Mouse (Mus musculus) neural tube, embryonic 11.5 days (tissue): ENCODE data around the gene Dbi. TPM values are rescaled to one million over a fixed set of nuclear protein-coding genes. Genes with fewer than 3 reads are reported as not detected.

Experiments used
- ATAC-seq: fragments of 200-750 bp; cut with Nextera tagmentation; 2 replicates; pipeline ENCODE4 v1.8.0; 2017; ENCODE audit warnings: moderate number of reproducible peaks, mild to moderate bottlenecking, moderate TSS enrichment, moderate library complexity; ENCODE audit not compliant: insufficient read depth, low FRiP score, low TSS enrichment
- DNase-seq: peaks from one replicate; pipeline ENCODE4 v3.0.0-alpha.2; 2015; ENCODE audit warnings: low spot score
- H3K27ac ChIP-seq: fragments of 300-500 bp; sonication (generic); 2 replicates; pipeline ENCODE4 v1.5.1; 2014; ENCODE audit warnings: low read depth, mild to moderate bottlenecking, low read length
- H3K27me3 ChIP-seq: fragments of 300-500 bp; sonication (generic); 2 replicates; pipeline ENCODE4 v1.6.1; 2014; ENCODE audit warnings: mild to moderate bottlenecking, low read length, mixed read lengths; ENCODE audit not compliant: control insufficient read depth, insufficient read depth
- H3K36me3 ChIP-seq: fragments of 300-500 bp; sonication (generic); 2 replicates; pipeline ENCODE4 v1.6.1; 2014; ENCODE audit warnings: mild to moderate bottlenecking, low read length, moderate library complexity, mixed read lengths; ENCODE audit not compliant: control insufficient read depth, insufficient read depth
- H3K4me1 ChIP-seq: fragments of 300-500 bp; sonication (generic); 2 replicates; pipeline ENCODE4 v1.6.1; 2014; ENCODE audit warnings: low read length, mixed read lengths; ENCODE audit not compliant: control insufficient read depth, insufficient read depth
- H3K4me2 ChIP-seq: fragments of 300-500 bp; sonication (generic); 2 replicates; pipeline ENCODE4 v1.6.1; 2014; ENCODE audit warnings: low read depth, mild to moderate bottlenecking, moderate library complexity
- H3K4me3 ChIP-seq: fragments of 300-500 bp; sonication (generic); 2 replicates; pipeline ENCODE4 v1.5.1; 2014; ENCODE audit warnings: low read depth, low read length
- H3K9ac ChIP-seq: fragments of 300-500 bp; sonication (generic); 2 replicates; pipeline ENCODE4 v1.6.1; 2014; ENCODE audit warnings: mild to moderate bottlenecking, low read length
- H3K9me3 ChIP-seq: fragments of 300-500 bp; sonication (generic); 2 replicates; pipeline ENCODE4 v1.6.1; 2016; ENCODE audit warnings: low read length; ENCODE audit not compliant: control insufficient read depth
- WGBS: fragments of 180-500 bp; shearing (Covaris S2); extraction: QIAGEN DNeasy Blood & Tissue Kit; methylation state at CpG from one replicate; pipeline ENCODE4 v1.1.7; 2014; 5-methylcytosine and 5-hydroxymethylcytosine counted together
- polyA plus RNA-seq: library from polyadenylated mRNA; unstranded; fragments of >200 nt; fragmentation: Nextera tagmentation; extraction: Ambion mirVana; gene quantifications from 2 replicates; pipeline ENCODE4 v1.2.1, GENCODE M21; 2014

Dbi gene
- polyA plus RNA-seq, 1 experiment from 2014 or later, result 1,076 TPM

DNA sequence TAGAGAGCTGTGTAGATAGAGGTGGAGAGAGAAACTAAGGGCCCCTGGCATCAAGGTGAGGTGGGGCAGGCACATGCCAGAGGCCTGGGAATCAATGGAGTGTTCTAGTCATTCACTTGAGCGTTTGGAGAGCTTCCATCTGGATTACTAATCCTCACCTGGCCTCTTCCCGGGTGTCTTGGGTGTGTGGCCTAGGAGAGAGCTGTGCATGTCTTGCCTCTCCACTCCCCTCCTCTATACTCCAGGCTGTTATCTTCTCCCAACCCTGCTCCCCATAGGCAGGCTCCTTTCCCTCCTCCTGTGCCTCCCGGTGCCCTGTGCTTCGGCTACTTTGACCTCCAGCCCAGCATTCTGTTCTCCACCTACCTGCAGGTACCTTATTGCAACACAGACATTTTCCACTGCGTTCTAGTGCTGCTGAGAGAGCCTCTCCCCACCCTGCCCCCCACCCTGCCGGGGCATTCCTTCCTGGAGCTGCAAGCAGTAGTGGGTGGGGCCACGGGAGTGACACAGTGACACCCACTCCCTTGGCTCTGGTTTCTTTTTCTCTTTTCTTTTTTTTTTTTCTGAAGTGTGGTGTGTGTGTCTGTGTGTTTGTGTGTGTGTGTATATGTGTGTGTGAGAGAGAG lies 37.8 kb downstream of the Dbi start:
- Histone ChIP-seq H3K27me3 (no peaks in the 10 kb centered on the region), H3K4me3 (no peak overlapping the region), H3K36me3 (no peaks in the 10 kb centered on the region), H3K4me2 (no peak overlapping the region), H3K9me3 (no peaks in the 10 kb centered on the region), H3K4me1 (no peaks in the 10 kb centered on the region), H3K27ac (no peak overlapping the region), H3K9ac (no peak overlapping the region)
- 41% methylated on average over 7 of the region's 7 CpGs for WGBS
- no peak for ATAC-seq
- DNase-seq, result no peak

DNA sequence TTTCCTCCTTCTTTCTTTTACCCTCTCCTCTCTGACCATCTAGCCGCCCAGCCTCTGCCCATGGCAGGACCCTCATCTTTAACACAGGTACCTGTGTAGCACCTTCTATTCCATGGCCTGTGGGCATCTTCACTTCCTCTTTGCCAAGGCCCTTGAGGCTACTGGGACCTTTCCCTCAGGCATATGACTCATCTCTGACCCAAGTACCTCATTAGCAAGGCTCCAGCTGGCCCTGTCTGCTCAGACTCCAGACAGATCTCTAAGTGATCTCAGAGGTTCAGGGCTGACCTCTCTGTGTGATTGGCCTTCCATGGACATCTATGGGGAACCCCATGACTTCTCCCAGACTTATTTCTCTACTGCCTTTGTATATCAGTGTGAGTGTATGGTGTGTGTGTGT lies 40.2 kb downstream of the Dbi start:
- Histone ChIP-seq H3K36me3 (no peaks in the 10 kb centered on the region), H3K27ac (no peak overlapping the region), H3K9me3 (no peaks in the 10 kb centered on the region), H3K4me1 (no peaks in the 10 kb centered on the region), H3K9ac (no peak overlapping the region), H3K4me2 (no peak overlapping the region), H3K27me3 (no peaks in the 10 kb centered on the region), H3K4me3 (no peak overlapping the region)
- 82% methylated on average over 1 of the region's 1 CpGs for WGBS
- DNase-seq (no peak), ATAC-seq (no peak)

DNA sequence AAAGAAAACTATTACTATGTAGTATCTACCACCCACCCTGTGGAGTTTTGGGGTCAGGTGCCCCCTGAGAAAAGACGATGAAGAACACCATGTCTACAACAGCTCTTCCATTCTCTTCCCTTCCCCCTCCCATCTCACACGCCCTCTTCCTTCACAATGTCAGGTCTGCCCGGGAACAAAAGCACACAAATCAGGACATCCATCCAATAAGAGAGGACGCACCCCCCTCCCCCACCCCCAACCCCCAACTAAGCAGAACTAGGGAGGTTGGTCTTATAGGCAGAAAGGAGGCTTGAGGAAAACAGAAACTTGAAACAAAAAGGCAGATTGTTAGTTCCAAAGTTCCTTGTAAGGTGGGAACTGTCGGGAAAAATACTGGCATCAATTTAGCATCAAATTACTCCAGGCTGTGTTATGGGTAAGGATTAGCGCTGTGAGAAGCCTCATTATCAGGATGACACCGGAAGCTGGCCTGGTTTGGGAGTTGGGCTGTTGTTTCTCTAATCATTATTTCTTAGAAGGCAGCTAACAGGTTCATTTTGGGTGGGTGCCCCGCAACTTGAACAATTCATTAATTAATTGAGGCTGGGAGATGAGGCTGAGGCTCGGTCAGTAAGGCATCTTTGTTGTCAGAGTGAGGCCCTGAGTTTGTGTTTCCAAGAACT lies 43.0 kb downstream of the Dbi start:
- Histone ChIP-seq H3K9me3 (no peaks in the 10 kb centered on the region), H3K4me1 (peaks cover 13% of the 10 kb centered on the region), H3K9ac (no peak overlapping the region), H3K4me3 (no peak overlapping the region), H3K4me2 (no peak overlapping the region), H3K27me3 (0 out of 2 replicates have a peak, but pooled peaks cover 1% of the 10 kb centered on the region), H3K36me3 (no peaks in the 10 kb centered on the region), H3K27ac (no peak overlapping the region)
- no peak for DNase-seq
- no peak for ATAC-seq
- WGBS, result 20% methylated on average over 9 of the region's 9 CpGs

- Histone ChIP-seq H3K9ac (no peak overlapping the region), H3K27ac (no peak overlapping the region), H3K4me3 (no peak overlapping the region), H3K27me3 (0 out of 2 replicates have a peak, but pooled peaks cover 2% of the 10 kb centered on the region), H3K9me3 (no peaks in the 10 kb centered on the region), H3K36me3 (no peaks in the 10 kb centered on the region), H3K4me1 (peaks cover 14% of the 10 kb centered on the region), H3K4me2 (no peak overlapping the region)
- WGBS, result 87% methylated on average over 5 of the region's 5 CpGs
- DNase-seq, result no peak
- ATAC-seq, result no peak
Measured at GRCm38 (mm10) chr1:120075507-120075906, 45.4 kb downstream of the Dbi start.

- Histone ChIP-seq H3K4me1 (peaks cover 14% of the 10 kb centered on the region), H3K27me3 (0 out of 2 replicates have a peak, but pooled peaks cover 2% of the 10 kb centered on the region), H3K4me3 (no peak overlapping the region), H3K36me3 (no peaks in the 10 kb centered on the region), H3K27ac (no peak overlapping the region), H3K9me3 (no peaks in the 10 kb centered on the region), H3K9ac (no peak overlapping the region), H3K4me2 (no peak overlapping the region)
- ATAC-seq, result no peak
- DNase-seq, result no peak
- WGBS, result 88% methylated on average over 4 of the region's 4 CpGs
Measured at GRCm38 (mm10) chr1:120074931-120075330, 45.9 kb downstream of the Dbi start.

- no peak overlapping the region for H3K9ac ChIP-seq
Measured at GRCm38 (mm10) chr1:120074307-120074702, 46.6 kb downstream of the Dbi start.

DNA sequence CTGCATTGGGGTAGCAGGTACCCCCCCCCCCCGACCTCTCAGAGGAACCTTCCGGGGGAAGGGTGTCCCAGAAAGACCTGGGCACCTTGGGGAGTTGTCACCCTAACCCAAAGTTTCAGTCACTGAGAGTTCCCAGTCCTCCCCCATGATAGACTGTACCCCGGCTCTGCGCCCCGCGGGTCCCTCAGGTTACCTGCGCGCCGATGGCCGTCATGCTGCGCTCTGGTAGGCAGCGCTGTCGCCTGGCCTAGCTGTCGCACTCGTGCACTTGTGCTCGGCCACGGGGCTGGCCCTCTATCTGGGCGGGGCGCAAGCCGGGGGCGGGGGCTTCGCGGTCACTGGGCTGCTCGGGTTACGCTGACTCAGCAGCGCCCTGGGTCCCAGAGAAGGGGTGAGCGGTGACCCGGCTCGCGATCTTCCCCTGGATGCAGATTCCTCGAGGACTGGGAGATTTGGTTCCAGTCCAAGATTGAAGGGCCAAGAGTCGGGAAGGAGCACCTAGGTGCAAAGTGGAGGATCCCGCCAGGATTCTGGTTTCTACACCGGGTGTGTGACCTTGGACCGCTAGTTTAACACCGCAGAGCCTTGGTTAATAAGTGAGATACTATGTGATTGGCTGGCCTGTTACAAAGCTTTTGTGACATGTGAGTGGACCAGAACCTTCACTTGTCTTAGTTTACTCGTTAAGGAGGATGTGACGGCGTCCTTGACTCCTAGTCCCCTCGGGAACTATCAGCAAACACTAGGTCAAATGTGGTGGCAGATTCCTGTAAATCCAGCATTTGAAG lies 47.2 kb downstream of the Dbi start, which contains the start of gene Tmem37:
Tmem37 (minus strand) TSS at position 556 of the 788 bp plus-strand sequence.
- H3K27me3 ChIP-seq, result 0 out of 2 replicates have a peak, but pooled peaks cover 2% of the 10 kb centered on the region
- H3K4me3 ChIP-seq, result peak within 1 kb of the TSS; percentile 37
- no peaks in the 10 kb centered on the region for H3K9me3 ChIP-seq
- H3K27ac ChIP-seq, result no peak within 1 kb of the TSS
- ATAC-seq, result peak; percentile 73
- peaks cover 14% of the 10 kb centered on the region for H3K4me1 ChIP-seq
- peak within 1 kb of the TSS; percentile 44 for H3K9ac ChIP-seq
- peak within 1 kb of the TSS; percentile 83 for H3K4me2 ChIP-seq
- no peaks in the 10 kb centered on the region for H3K36me3 ChIP-seq
- peak; percentile 81 for DNase-seq
- WGBS, result 1% methylated on average over 40 of the region's 40 CpGs

More at GRCm38 (mm10) chr1:120074307-120074702, 46.6 kb downstream of the Dbi start:
- Histone ChIP-seq H3K27me3 (0 out of 2 replicates have a peak, but pooled peaks cover 2% of the 10 kb centered on the region), H3K4me1 (peaks cover 14% of the 10 kb centered on the region), H3K4me3 (no peak overlapping the region), H3K9me3 (no peaks in the 10 kb centered on the region), H3K4me2 (peak overlapping the region; percentile 83), H3K27ac (no peak overlapping the region), H3K36me3 (no peaks in the 10 kb centered on the region)
- DNase-seq, result no peak
- no peak for ATAC-seq
- 16% methylated on average over 4 of the region's 4 CpGs for WGBS

DNA sequence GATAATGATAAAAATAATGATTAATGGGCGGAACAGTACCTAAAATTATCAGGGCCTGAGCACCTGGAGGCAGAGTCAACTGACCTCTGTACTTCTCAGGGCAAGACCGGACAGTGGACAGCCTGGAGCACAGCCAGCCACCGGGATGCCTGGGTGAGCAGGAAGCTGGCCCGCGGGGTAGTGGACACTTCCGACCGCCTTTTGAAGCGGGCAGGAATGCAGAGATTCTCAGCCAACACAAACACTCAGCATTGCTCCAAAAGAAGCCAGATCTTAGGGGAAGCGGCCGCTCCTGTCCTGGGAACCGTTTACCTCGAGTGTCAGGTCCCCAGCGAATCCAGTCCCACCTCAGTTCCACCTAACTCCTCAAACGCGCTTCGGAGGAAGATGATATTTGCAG lies 48.0 kb downstream of the Dbi start:
- no peaks in the 10 kb centered on the region for H3K36me3 ChIP-seq
- H3K4me2 ChIP-seq, result peak overlapping the region; percentile 83
- no peak overlapping the region for H3K9ac ChIP-seq
- 0 out of 2 replicates have a peak, but pooled peaks cover 2% of the 10 kb centered on the region for H3K27me3 ChIP-seq
- H3K4me3 ChIP-seq, result peak overlapping the region; percentile 37
- 20% methylated on average over 16 of the region's 16 CpGs for WGBS
- peaks cover 14% of the 10 kb centered on the region for H3K4me1 ChIP-seq
- no peak overlapping the region for H3K27ac ChIP-seq
- H3K9me3 ChIP-seq, result no peaks in the 10 kb centered on the region
- DNase-seq (no peak), ATAC-seq (no peak)
